Mouse (Mus musculus) kidney, adult 2 months (tissue): ENCODE results near the gene Fbrsl1. TPM values are rescaled to one million over a fixed set of nuclear protein-coding genes. Genes with fewer than 3 reads are reported as not detected.

Experiments used
- DNase-seq: peaks from one replicate; pipeline ENCODE4 v3.0.0; 2021
- H3K27ac ChIP-seq: fragments of 200-500 bp; 2 replicates; pipeline ENCODE4 v1.5.1; 2012; ENCODE audit warnings: low read depth, low read length, control low read depth, inconsistent platforms; ENCODE audit not compliant: insufficient read depth
- H3K27me3 ChIP-seq: fragments of 200-500 bp; replicated peaks from 2 replicates; pipeline ENCODE4 v1.6.1; 2012; ENCODE audit warnings: mild to moderate bottlenecking, moderate library complexity, low read length, inconsistent platforms; ENCODE audit not compliant: control insufficient read depth, insufficient read depth
- H3K36me3 ChIP-seq: fragments of 200-500 bp; 2 replicates; pipeline ENCODE4 v1.6.1; 2012; ENCODE audit warnings: mild to moderate bottlenecking, moderate library complexity, low read length, inconsistent platforms; ENCODE audit not compliant: control insufficient read depth, insufficient read depth
- H3K4me1 ChIP-seq: fragments of 200-500 bp; 2 replicates; pipeline ENCODE4 v1.6.1; 2011; ENCODE audit warnings: low read length; ENCODE audit not compliant: control insufficient read depth, insufficient read depth
- H3K4me3 ChIP-seq: fragments of 200-500 bp; 2 replicates; pipeline ENCODE4 v1.5.1; 2011; ENCODE audit warnings: mild to moderate bottlenecking, low read depth, low read length, control low read depth; ENCODE audit not compliant: insufficient read depth
- CTCF ChIP-seq: fragments of 200-500 bp; conservative IDR thresholded peaks from 2 replicates; pipeline ENCODE4 v1.5.1; 2011; ENCODE audit warnings: low read depth, mild to moderate bottlenecking, control low read depth, low read length, moderate library complexity, mixed read lengths; ENCODE audit not compliant: insufficient read depth, insufficient read length
- POLR2A ChIP-seq: fragments of 200-500 bp; IDR thresholded peaks from one replicate; pipeline ENCODE4 v1.6.1; 2011; ENCODE audit warnings: low read depth, low read length, control low read depth
- WGBS: fragments of 180-500 bp; shearing (Covaris S2); methylation state at CpG from one replicate; pipeline ENCODE4 v1.1.7; 2018; 5-methylcytosine and 5-hydroxymethylcytosine counted together
- polyA plus RNA-seq: library from polyadenylated mRNA; depleted of rRNA; stranded (reverse); fragments of >200 nt; gene quantifications from 2 replicates; pipeline ENCODE4 v1.2.3, GENCODE M21; 2012; rRNA removed

The Fbrsl1 gene
- polyA plus RNA-seq, 1 experiment, result 38.2 TPM

GRCm38 (mm10) chr5:110338792-110339191 is 109.5 kb downstream of the Fbrsl1 start:
- Histone ChIP-seq H3K4me3 (no peak overlapping the region), H3K4me1 (no peaks in the 10 kb centered on the region), H3K27me3 (no peaks in the 10 kb centered on the region), H3K27ac (no peak overlapping the region), H3K36me3 (no peaks in the 10 kb centered on the region)
- peak; percentile 42 for DNase-seq
- TF ChIP-seq CTCF, result no peak
- no peak for TF ChIP-seq POLR2A
- WGBS, result 48% methylated on average over 2 of the region's 2 CpGs

- no peak overlapping the region for H3K27ac ChIP-seq
- H3K36me3 ChIP-seq, result no peaks in the 10 kb centered on the region
- peak; percentile 63 for DNase-seq
- H3K4me3 ChIP-seq, result no peak overlapping the region
- H3K4me1 ChIP-seq, result no peaks in the 10 kb centered on the region
- no peaks in the 10 kb centered on the region for H3K27me3 ChIP-seq
- 61% methylated on average over 3 of the region's 3 CpGs for WGBS
- TF ChIP-seq CTCF (no peak), POLR2A (no peak)
Measured at GRCm38 (mm10) chr5:110330508-110330907, 117.8 kb downstream of the Fbrsl1 start.

- 90% methylated on average over 3 of the region's 3 CpGs for WGBS
- no peaks in the 10 kb centered on the region for H3K4me1 ChIP-seq
- no peak overlapping the region for H3K27ac ChIP-seq
- no peaks in the 10 kb centered on the region for H3K27me3 ChIP-seq
- H3K36me3 ChIP-seq, result no peaks in the 10 kb centered on the region
- DNase-seq, result no peak
- no peak for TF ChIP-seq CTCF
- no peak for TF ChIP-seq POLR2A
- H3K4me3 ChIP-seq, result no peak overlapping the region
Measured at GRCm38 (mm10) chr5:110313127-110313526, 135.2 kb downstream of the Fbrsl1 start.

Other genes with a start within 250 kb of the Fbrsl1 start
- gene Ankle2, start 217.5 kb downstream of the Fbrsl1 start, polyA plus RNA-seq, result 7.5 and 8.6 TPM in 2 replicates
- gene Pgam5, start 178.6 kb downstream of the Fbrsl1 start, polyA plus RNA-seq, result 17.0 and 18.1 TPM in 2 replicates
- gene Pxmp2, start 162.3 kb downstream of the Fbrsl1 start, polyA plus RNA-seq, result 73.1 and 83.7 TPM in 2 replicates
- 1.7 and 2.0 TPM in 2 replicates for gene Pole, start 162.2 kb downstream of the Fbrsl1 start, polyA plus RNA-seq
- gene P2rx2, start 105.3 kb downstream of the Fbrsl1 start, polyA plus RNA-seq, result 0.59 and 0.90 TPM in 2 replicates
- not detected in 2 replicates for gene Lrcol1, start 103.8 kb downstream of the Fbrsl1 start, polyA plus RNA-seq
- 0.50 and 0.61 TPM in 2 replicates for gene Galnt9, start 95.9 kb upstream of the Fbrsl1 start, polyA plus RNA-seq
- 32.6 and 40.9 TPM in 2 replicates for gene Noc4l, start 204.9 kb upstream of the Fbrsl1 start, polyA plus RNA-seq
- gene Ddx51, start 204.9 kb upstream of the Fbrsl1 start, polyA plus RNA-seq, result 11.9 TPM in 2 replicates